Mouse (Mus musculus) CH12.LX (cell line): Measurements from ENCODE around the gene Scn9a. TPM values are rescaled to one million over a fixed set of nuclear protein-coding genes. Genes with fewer than 3 reads are reported as not detected.

Experiments
- DNase-seq: peaks from one replicate; pipeline ENCODE4 v3.0.0-alpha.2; 2013; ENCODE audit errors: extremely low read depth
- H3K27ac ChIP-seq: 2 replicates; pipeline ENCODE4 v1.5.1; 2012; ENCODE audit warnings: low read depth, mild to moderate bottlenecking, control low read depth, moderate library complexity; ENCODE audit not compliant: insufficient read depth
- H3K27me3 ChIP-seq: replicated peaks from 2 replicates; pipeline ENCODE3; 2012; ENCODE audit warnings: inconsistent platforms
- H3K36me3 ChIP-seq, 2 experiments: replicated peaks in 1 of 2; 2 replicates each; pipeline versions ENCODE3 to v1.6.1; 2012; ENCODE audit warnings: inconsistent platforms in 1 of 2, low read length in 1 of 2, mild to moderate bottlenecking in 1 of 2, mixed read lengths in 1 of 2, moderate library complexity in 1 of 2; ENCODE audit not compliant: control insufficient read depth in 1 of 2, insufficient read depth in 1 of 2
- H3K4me1 ChIP-seq, 2 experiments: 2 replicates each; pipeline ENCODE4 v1.6.1; 2012; ENCODE audit warnings: inconsistent platforms in 1 of 2, moderate library complexity in 1 of 2; ENCODE audit not compliant: insufficient read depth in 2 of 2, control insufficient read depth in 1 of 2
- H3K4me2 ChIP-seq: 2 replicates; pipeline ENCODE4 v1.6.1; 2012; ENCODE audit warnings: low read depth, mild to moderate bottlenecking, control low read depth; ENCODE audit not compliant: poor library complexity, insufficient read depth, severe bottlenecking
- H3K4me3 ChIP-seq, 3 experiments: fragments of 150-350 bp in 1 of 3; sonication (generic) in 1 of 3; replicated peaks in 1 of 3; 2 replicates each; pipeline versions ENCODE3 to v1.5.1; 2011 to 2012; ENCODE audit warnings: low read depth in 2 of 3, low read length in 2 of 3, mild to moderate bottlenecking in 2 of 3, moderate library complexity in 2 of 3, control low read depth in 1 of 3, improper control_type of control experiment in 1 of 3, inconsistent platforms in 1 of 3, mixed read lengths in 1 of 3; ENCODE audit not compliant: poor library complexity in 1 of 3
- H3K79me2 ChIP-seq: replicated peaks from 2 replicates; pipeline ENCODE4 v1.6.1; 2012; ENCODE audit warnings: mild to moderate bottlenecking, moderate library complexity; ENCODE audit not compliant: control insufficient read depth, poor library complexity, insufficient read depth, severe bottlenecking; ENCODE audit errors: extremely low read depth
- H3K9ac ChIP-seq: 2 replicates; pipeline ENCODE4 v1.6.1; 2012; ENCODE audit warnings: low read depth, mild to moderate bottlenecking, control low read depth, moderate library complexity; ENCODE audit not compliant: insufficient read depth
- H3K9me3 ChIP-seq: replicated peaks from 2 replicates; pipeline ENCODE3; 2012; ENCODE audit warnings: low read length, inconsistent platforms, mixed read lengths
- BHLHE40 ChIP-seq: IDR thresholded peaks from 2 replicates; pipeline ENCODE4 v1.6.1; 2011; ENCODE audit warnings: mild to moderate bottlenecking, low read depth, low read length, improper control_type of control experiment
- CTCF ChIP-seq, 2 experiments: IDR thresholded peaks in 1 of 2; conservative IDR thresholded peaks in 1 of 2; 2 replicates each; pipeline ENCODE4 v1.5.1; 2011 to 2012; ENCODE audit warnings: low read depth in 2 of 2, low read length in 2 of 2, improper control_type of control experiment in 1 of 2, inconsistent platforms in 1 of 2, mild to moderate bottlenecking in 1 of 2, moderate library complexity in 1 of 2
- ETS1 ChIP-seq: conservative IDR thresholded peaks from 2 replicates; pipeline ENCODE4 v1.6.1; 2012; ENCODE audit warnings: low read depth, mild to moderate bottlenecking, inconsistent platforms, low read length, improper control_type of control experiment, moderate library complexity
- GABPA ChIP-seq: IDR thresholded peaks from 2 replicates; pipeline ENCODE4 v1.6.1; 2012; ENCODE audit warnings: low read depth, low read length, improper control_type of control experiment, inconsistent platforms; ENCODE audit not compliant: insufficient replicate concordance
- IRF4 ChIP-seq: IDR thresholded peaks from 2 replicates; pipeline ENCODE4 v1.6.1; 2014; ENCODE audit warnings: low read depth, mild to moderate bottlenecking, inconsistent platforms, low read length, improper control_type of control experiment
- JUND ChIP-seq: conservative IDR thresholded peaks from 2 replicates; pipeline ENCODE4 v1.6.1; 2011; ENCODE audit warnings: low read depth, low read length, improper control_type of control experiment
- MAX ChIP-seq: IDR thresholded peaks from 2 replicates; pipeline ENCODE4 v1.6.1; 2011; ENCODE audit warnings: low read length, improper control_type of control experiment
- MAZ ChIP-seq: IDR thresholded peaks from 2 replicates; pipeline ENCODE4 v1.6.1; 2012; ENCODE audit warnings: low read depth, mild to moderate bottlenecking, inconsistent platforms, low read length, improper control_type of control experiment, moderate library complexity
- NRF1 ChIP-seq: IDR thresholded peaks from 2 replicates; pipeline ENCODE4 v1.6.1; 2014; ENCODE audit warnings: low read depth, mild to moderate bottlenecking, inconsistent platforms, low read length, improper control_type of control experiment, moderate library complexity
- RAD21 ChIP-seq: IDR thresholded peaks from 2 replicates; pipeline ENCODE4 v1.6.1; 2011; ENCODE audit warnings: low read depth, mild to moderate bottlenecking, low read length, improper control_type of control experiment, moderate library complexity
- RCOR1 ChIP-seq: conservative IDR thresholded peaks from 2 replicates; pipeline ENCODE4 v1.6.1; 2012; ENCODE audit warnings: low read depth, mild to moderate bottlenecking, inconsistent platforms, low read length, improper control_type of control experiment
- UBTF ChIP-seq: IDR thresholded peaks from 2 replicates; pipeline ENCODE4 v1.6.1; 2012; ENCODE audit warnings: low read depth, mild to moderate bottlenecking, inconsistent platforms, low read length, improper control_type of control experiment, moderate library complexity
- USF1 ChIP-seq: IDR thresholded peaks from 2 replicates; pipeline ENCODE4 v1.6.1; 2014; ENCODE audit warnings: low read depth, mild to moderate bottlenecking, inconsistent platforms, low read length, improper control_type of control experiment
- USF2 ChIP-seq: conservative IDR thresholded peaks from 2 replicates; pipeline ENCODE4 v1.6.1; 2011; ENCODE audit warnings: low read depth, low read length, improper control_type of control experiment
- ZKSCAN1 ChIP-seq: IDR thresholded peaks from 2 replicates; pipeline ENCODE4 v1.6.1; 2012; ENCODE audit warnings: low read depth, inconsistent platforms, low read length, improper control_type of control experiment, borderline replicate concordance
- dilution Hi-C: fragments of 300-500 bp; cut with MboI; formaldehyde crosslinking; loops from 2 replicates; pipeline ENCODE4 v1.14.3; 2020; ENCODE audit warnings: low sequenced_read_pairs; ENCODE audit not compliant: extremely low pct_unique_long_range_greater_than_20kb, extremely low pct_ligation_motif_present
- in situ Hi-C: fragments of 300-500 bp; cut with MboI; formaldehyde crosslinking; loops from 3 replicates; pipeline ENCODE4 v1.14.3; 2019; ENCODE audit warnings: low sequenced_read_pairs, low pct_ligation_motif_present, low pct_unique_long_range_greater_than_20kb, mixed read lengths
- polyA plus RNA-seq: library from polyadenylated mRNA; unstranded; fragments of >175 nt; gene quantifications from 2 replicates; pipeline ENCODE4 v1.2.1, GENCODE M21; 2012; ENCODE audit warnings: low read depth; ENCODE audit not compliant: insufficient read length
- total RNA-seq, 2 experiments: library from RNA; depleted of rRNA; stranded (reverse); fragments of 300-350 nt in 1 of 2; fragments of >200 nt in 1 of 2; gene quantifications; 2 replicates each; pipeline ENCODE4 v1.2.3; 2012 to 2014

Scn9a gene
- total and polyA plus RNA-seq, 3 experiments, result not detected

- dilution Hi-C loops, result no loop called here
- Histone ChIP-seq H3K9ac (no peak overlapping the region), H3K4me1 (no peaks in the 10 kb centered on the region), H3K4me3 (no peak overlapping the region), H3K79me2 (no peaks in the 10 kb centered on the region), H3K36me3 (no peaks in the 10 kb centered on the region), H3K27me3 (no peaks in the 10 kb centered on the region), H3K4me2 (no peak overlapping the region), H3K9me3 (peaks cover 18% of the 10 kb centered on the region), H3K27ac (no peak overlapping the region)
- in situ Hi-C loops, result no loop called here
- no peak for TF ChIP-seq RCOR1
- TF ChIP-seq RAD21, result no peak
- TF ChIP-seq USF2, result no peak
- TF ChIP-seq USF1, result no peak
- no peak for TF ChIP-seq CTCF (conservative IDR thresholded peaks at IDR 0.05 in 1 of 2, IDR thresholded peaks at IDR 0.05 in 1 of 2; ENCODE audit: low read depth in 2 of 2, low read length in 2 of 2)
- no peak for TF ChIP-seq BHLHE40
- TF ChIP-seq ZKSCAN1, result no peak
- no peak for TF ChIP-seq MAZ
- TF ChIP-seq GABPA, result no peak
- TF ChIP-seq ETS1, result no peak
- TF ChIP-seq NRF1, result no peak
- TF ChIP-seq UBTF, result no peak
- no peak for DNase-seq
Observed at GRCm38 (mm10) chr2:66519966-66520365, 114.8 kb downstream of the Scn9a start.

GRCm38 (mm10) chr2:66511424-66511823, 123.3 kb downstream of the Scn9a start:
- Histone ChIP-seq H3K4me1 (no peaks in the 10 kb centered on the region), H3K27me3 (no peaks in the 10 kb centered on the region), H3K79me2 (no peaks in the 10 kb centered on the region), H3K36me3 (no peaks in the 10 kb centered on the region), H3K9ac (no peak overlapping the region), H3K27ac (no peak overlapping the region), H3K4me3 (no peak overlapping the region), H3K4me2 (no peak overlapping the region), H3K9me3 (peaks cover 21% of the 10 kb centered on the region)
- no peak for TF ChIP-seq USF2
- no peak for TF ChIP-seq MAX
- TF ChIP-seq ZKSCAN1, result no peak
- no peak for TF ChIP-seq IRF4
- no peak for TF ChIP-seq JUND
- in situ Hi-C loops, result no loop called here
- DNase-seq, result no peak
- dilution Hi-C loops, result no loop called here
